Mouse (Mus musculus) lung, embryonic 16.5 days (tissue): ENCODE results near the gene Itfg2. TPM values are rescaled to one million over a fixed set of nuclear protein-coding genes. Genes with fewer than 3 reads are reported as not detected.

Experiments used
- ATAC-seq: fragments of 200-750 bp; cut with Nextera tagmentation; 2 replicates; pipeline ENCODE4 v1.8.0; 2017; ENCODE audit warnings: low read depth, mild to moderate bottlenecking, moderate library complexity
- H3K27ac ChIP-seq: fragments of 300-500 bp; sonication (generic); 2 replicates; pipeline ENCODE4 v1.5.1; 2014; ENCODE audit warnings: mild to moderate bottlenecking, control low read depth, low read length
- H3K27me3 ChIP-seq: fragments of 300-500 bp; sonication (generic); 2 replicates; pipeline ENCODE4 v1.6.1; 2014; ENCODE audit warnings: low read depth, low read length, mixed read lengths; ENCODE audit not compliant: control insufficient read depth, insufficient read depth
- H3K36me3 ChIP-seq: fragments of 300-500 bp; sonication (generic); 2 replicates; pipeline ENCODE4 v1.6.1; 2014; ENCODE audit warnings: low read length; ENCODE audit not compliant: control insufficient read depth, insufficient read depth
- H3K4me1 ChIP-seq: fragments of 300-500 bp; sonication (generic); replicated peaks from 2 replicates; pipeline ENCODE4 v1.6.1; 2014; ENCODE audit warnings: low read length, mixed read lengths; ENCODE audit not compliant: control insufficient read depth, insufficient read depth
- H3K4me2 ChIP-seq: fragments of 300-500 bp; sonication (generic); 2 replicates; pipeline ENCODE4 v1.6.1; 2014; ENCODE audit warnings: low read depth, low read length, control low read depth
- H3K4me3 ChIP-seq: fragments of 300-500 bp; sonication (generic); 2 replicates; pipeline ENCODE4 v1.5.1; 2014; ENCODE audit warnings: mild to moderate bottlenecking, low read length, control low read depth
- H3K9ac ChIP-seq: fragments of 300-500 bp; sonication (generic); 2 replicates; pipeline ENCODE4 v1.6.1; 2014; ENCODE audit warnings: low read length, control low read depth
- H3K9me3 ChIP-seq: fragments of 300-500 bp; sonication (generic); 2 replicates; pipeline ENCODE4 v1.6.1; 2016; ENCODE audit warnings: low read length; ENCODE audit not compliant: control insufficient read depth
- WGBS: fragments of 180-500 bp; shearing (Covaris S2); extraction: QIAGEN DNeasy Blood & Tissue Kit; methylation state at CpG from one replicate; pipeline ENCODE4 v1.1.7; 2014; 5-methylcytosine and 5-hydroxymethylcytosine counted together
- polyA plus RNA-seq: library from polyadenylated mRNA; unstranded; fragments of >200 nt; fragmentation: Nextera tagmentation; extraction: Ambion mirVana; gene quantifications from 2 replicates; pipeline ENCODE4 v1.2.1, GENCODE M21; 2015

Gene Itfg2
- polyA plus RNA-seq, 1 experiment from 2014 or later = 32.2 TPM

DNA sequence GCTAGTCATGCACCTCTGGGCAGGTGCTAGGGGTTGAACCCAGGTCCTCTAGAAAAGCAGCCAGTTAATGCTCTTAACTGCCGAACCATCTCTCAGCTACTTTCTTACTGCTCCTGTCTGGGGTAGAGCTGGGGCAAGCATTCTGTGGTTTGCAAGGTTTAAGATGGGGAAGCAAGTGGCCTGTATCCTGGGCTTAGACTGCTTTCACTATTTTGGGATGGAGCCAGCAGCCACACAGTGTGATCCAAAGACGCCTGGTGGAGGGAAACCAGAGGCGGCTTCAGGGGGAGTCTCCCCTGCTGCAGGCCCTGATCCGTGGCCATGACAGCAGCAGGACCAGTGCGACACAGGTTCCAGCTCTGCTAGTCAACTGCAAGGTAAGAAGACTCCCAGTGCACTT is 20.0 kb downstream of the Itfg2 start:
- WGBS = 53% methylated on average over 5 of the region's 5 CpGs
- no peak overlapping the region for H3K9ac ChIP-seq
- ATAC-seq = no peak

DNA sequence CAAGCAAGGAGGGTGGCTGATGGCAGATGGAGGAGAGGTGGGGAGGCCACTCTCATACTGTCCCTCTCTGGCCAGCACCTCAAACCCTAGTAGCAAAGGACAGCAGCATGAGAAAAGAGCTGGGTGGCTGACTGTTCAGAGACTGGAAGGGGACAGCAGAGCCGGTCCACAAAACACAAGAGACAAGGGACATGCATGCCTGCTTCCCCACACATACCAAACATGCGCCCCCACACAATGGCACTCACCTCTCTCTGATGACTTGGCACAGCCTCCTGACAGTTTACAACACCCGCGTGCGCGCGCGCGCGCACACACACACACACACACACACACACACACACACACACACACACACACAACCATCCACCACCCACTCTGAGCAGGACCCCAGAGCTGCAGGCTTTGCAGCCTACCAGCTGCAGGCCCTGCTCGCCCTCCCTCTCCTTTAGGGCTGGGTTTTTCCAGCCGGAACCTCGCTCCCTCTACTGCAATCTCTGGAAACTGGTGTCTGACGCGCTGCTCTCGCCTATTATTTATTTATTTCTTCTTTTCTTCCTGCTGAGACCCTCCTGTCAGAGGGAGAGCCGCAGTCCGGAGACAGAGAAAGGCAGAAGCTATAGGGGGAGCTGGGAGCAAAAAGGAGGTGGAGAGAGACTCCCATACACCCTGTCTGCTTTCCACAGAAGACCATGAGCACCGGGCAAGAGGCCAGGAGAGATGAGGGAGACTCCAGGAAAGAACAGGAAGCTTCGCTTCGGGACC is 25.1 kb downstream of the Itfg2 start:
- Histone ChIP-seq H3K9me3 (no peaks in the 10 kb centered on the region), H3K36me3 (no peaks in the 10 kb centered on the region), H3K9ac (peak overlapping the region; percentile 53), H3K4me2 (peak overlapping the region; percentile 62), H3K27ac (no peak overlapping the region), H3K4me3 (peak overlapping the region; percentile 39), H3K4me1 (peaks cover 2% of the 10 kb centered on the region; the same call in 1 of the 2 replicates), H3K27me3 (no peaks in the 10 kb centered on the region)
- peak; percentile 77 for ATAC-seq
- WGBS = 31% methylated on average over 21 of the region's 21 CpGs

More for the DNA sequence above, 20.0 kb downstream of the Itfg2 start:
- Histone ChIP-seq H3K4me3 (no peak overlapping the region), H3K4me1 (no peaks in the 10 kb centered on the region; the same call in 1 of the 2 replicates), H3K4me2 (no peak overlapping the region), H3K9me3 (no peaks in the 10 kb centered on the region), H3K36me3 (peaks cover 15% of the 10 kb centered on the region), H3K27ac (no peak overlapping the region), H3K27me3 (no peaks in the 10 kb centered on the region)

DNA sequence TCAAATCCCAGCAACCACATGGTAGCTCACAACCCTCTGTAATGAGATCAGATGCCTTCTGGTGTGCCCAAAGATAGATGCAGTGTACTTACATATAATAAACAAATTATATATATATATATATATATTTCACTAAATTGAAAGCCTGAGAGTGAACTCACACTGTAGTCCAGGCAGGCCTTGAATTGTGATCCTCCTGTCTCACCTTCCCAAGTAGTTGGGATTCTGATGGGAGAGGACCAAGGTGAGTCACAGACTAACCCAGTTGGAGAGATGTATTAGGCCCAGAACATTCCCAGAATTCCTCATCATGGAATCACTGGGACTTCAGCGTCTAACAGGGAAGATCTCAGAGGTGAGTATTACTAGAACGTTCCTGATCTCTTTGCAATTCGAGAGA is 25.7 kb downstream of the Itfg2 start, which contains the start of gene Nrip2:
TSS of gene Nrip2 (plus strand) at position 301 of the 400 bp plus-strand sequence.
- Histone ChIP-seq H3K4me3 (peak within 1 kb of the TSS; percentile 39), H3K36me3 (no peaks in the 10 kb centered on the region), H3K27me3 (no peaks in the 10 kb centered on the region), H3K27ac (no peak within 1 kb of the TSS), H3K9me3 (no peaks in the 10 kb centered on the region), H3K4me2 (peak within 1 kb of the TSS; percentile 62), H3K9ac (peak within 1 kb of the TSS; percentile 53), H3K4me1 (peaks cover 2% of the 10 kb centered on the region; the same call in 1 of the 2 replicates)
- ATAC-seq = no peak
- WGBS = 55% methylated on average over 3 of the region's 3 CpGs

DNA sequence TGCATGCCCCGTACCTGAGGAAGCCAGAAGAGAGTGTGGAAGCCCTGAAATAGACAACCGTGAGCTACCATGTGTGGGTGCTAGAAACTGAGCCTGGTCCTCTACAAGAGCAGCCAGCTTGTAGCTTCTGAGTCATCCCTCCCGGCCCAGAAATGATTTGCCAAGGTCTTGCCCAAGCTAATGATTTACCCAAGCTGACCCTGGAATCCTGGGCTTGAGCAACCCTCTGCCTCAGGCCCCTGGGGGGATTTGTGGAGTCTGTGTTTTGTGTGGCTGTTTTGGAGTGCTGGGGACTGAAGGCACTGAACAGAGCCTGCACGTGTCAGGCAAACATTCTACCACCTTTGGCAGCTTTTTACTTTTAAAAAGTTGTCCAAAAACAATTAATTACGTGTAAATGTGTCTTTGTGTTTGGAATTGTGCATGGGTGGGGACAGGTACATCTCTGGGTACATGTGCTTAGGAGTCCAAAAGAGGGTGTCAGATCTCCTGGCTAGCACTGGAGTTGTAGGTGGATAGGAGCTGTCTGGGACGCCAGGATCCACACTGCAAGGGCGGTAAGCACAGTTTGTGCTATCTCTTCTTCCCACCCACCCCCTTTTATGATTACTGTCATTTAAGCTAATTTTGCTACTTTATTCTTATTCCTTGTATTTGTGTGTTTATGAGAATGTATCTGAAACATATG is 27.0 kb downstream of the Itfg2 start:
- ATAC-seq = no peak
- no peaks in the 10 kb centered on the region for H3K27me3 ChIP-seq
- H3K4me2 ChIP-seq = no peak overlapping the region
- peaks cover 2% of the 10 kb centered on the region; the same call in 1 of the 2 replicates for H3K4me1 ChIP-seq
- H3K4me3 ChIP-seq = no peak overlapping the region
- H3K27ac ChIP-seq = no peak overlapping the region
- H3K36me3 ChIP-seq = no peaks in the 10 kb centered on the region
- 73% methylated on average over 7 of the region's 7 CpGs for WGBS
- H3K9ac ChIP-seq = no peak overlapping the region
- no peaks in the 10 kb centered on the region for H3K9me3 ChIP-seq

DNA sequence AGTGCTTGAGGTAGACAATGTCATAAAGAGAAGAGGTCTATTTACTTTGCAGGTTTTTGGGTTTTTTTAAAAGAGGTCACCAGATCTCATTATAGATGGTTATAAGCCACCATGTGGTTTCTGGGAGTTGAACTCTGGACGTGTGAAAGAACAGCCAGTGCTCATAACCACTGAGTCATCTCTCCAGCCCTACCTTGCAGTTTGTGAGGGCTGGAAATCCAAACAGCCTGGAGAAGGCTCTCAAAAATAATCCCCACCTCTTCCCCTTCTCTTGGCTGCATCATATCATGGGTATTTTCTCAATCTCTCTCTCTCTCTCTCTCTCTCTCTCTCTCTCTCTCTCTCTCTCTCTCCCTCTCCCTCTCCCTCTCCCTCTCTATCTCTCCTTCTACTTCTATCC is 34.0 kb downstream of the Itfg2 start:
- Histone ChIP-seq H3K4me1 (no peaks in the 10 kb centered on the region), H3K36me3 (no peaks in the 10 kb centered on the region), H3K27ac (no peak overlapping the region), H3K9ac (no peak overlapping the region), H3K4me3 (no peak overlapping the region), H3K9me3 (no peaks in the 10 kb centered on the region), H3K27me3 (no peaks in the 10 kb centered on the region), H3K4me2 (no peak overlapping the region)
- WGBS = 57% methylated on average over 1 of the region's 1 CpGs
- ATAC-seq = no peak

DNA sequence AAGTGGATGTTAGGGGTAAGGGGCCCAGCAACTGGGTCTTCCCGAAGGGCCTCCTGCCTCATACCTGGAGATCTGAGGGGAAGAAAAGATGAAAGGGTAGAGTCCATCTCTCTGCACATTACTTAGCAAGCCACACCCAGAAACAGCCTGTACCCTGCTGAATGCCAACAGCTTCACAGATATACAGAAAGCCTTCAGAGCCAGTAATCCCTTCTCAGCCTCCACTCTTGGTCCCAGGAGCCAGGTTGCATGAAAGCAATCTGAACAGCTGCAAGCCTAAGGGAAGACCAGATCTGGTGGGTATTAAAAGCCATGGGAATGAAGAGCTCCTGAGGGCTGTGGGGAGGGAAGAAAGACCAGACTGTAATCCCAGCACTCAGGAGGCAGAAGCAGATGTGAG is 35.5 kb downstream of the Itfg2 start:
- Histone ChIP-seq H3K4me3 (no peak overlapping the region), H3K27ac (no peak overlapping the region), H3K9ac (no peak overlapping the region), H3K4me2 (no peak overlapping the region), H3K4me1 (no peaks in the 10 kb centered on the region), H3K36me3 (no peaks in the 10 kb centered on the region), H3K9me3 (no peaks in the 10 kb centered on the region), H3K27me3 (no peaks in the 10 kb centered on the region)
- no peak for ATAC-seq
- 71% methylated on average over 1 of the region's 1 CpGs for WGBS

DNA sequence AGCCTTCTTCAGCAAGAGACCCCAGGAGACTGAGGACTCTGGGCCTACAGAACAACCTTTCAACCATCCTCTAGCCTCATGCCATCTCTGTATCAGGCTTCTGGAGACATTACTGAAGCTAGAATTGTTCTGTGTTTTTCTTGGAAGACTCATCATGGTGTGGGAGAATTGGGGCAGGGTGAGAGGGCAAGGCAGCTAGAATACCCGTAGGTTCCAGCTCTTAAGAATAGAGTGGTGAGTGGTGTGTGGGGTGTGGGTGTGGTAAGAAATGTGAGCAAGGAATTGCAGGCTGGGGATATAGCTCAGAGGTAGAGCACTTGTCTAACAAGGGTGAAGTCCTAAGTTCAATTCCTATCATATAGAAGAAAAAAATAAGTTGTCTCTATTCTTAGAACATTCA is 39.7 kb downstream of the Itfg2 start:
- no peaks in the 10 kb centered on the region for H3K36me3 ChIP-seq
- no peak overlapping the region for H3K9ac ChIP-seq
- no peak overlapping the region for H3K4me3 ChIP-seq
- no peak overlapping the region for H3K27ac ChIP-seq
- no peaks in the 10 kb centered on the region for H3K9me3 ChIP-seq
- H3K27me3 ChIP-seq = no peaks in the 10 kb centered on the region
- H3K4me1 ChIP-seq = no peaks in the 10 kb centered on the region
- H3K4me2 ChIP-seq = no peak overlapping the region
- 48% methylated on average over 1 of the region's 1 CpGs for WGBS
- ATAC-seq = no peak

DNA sequence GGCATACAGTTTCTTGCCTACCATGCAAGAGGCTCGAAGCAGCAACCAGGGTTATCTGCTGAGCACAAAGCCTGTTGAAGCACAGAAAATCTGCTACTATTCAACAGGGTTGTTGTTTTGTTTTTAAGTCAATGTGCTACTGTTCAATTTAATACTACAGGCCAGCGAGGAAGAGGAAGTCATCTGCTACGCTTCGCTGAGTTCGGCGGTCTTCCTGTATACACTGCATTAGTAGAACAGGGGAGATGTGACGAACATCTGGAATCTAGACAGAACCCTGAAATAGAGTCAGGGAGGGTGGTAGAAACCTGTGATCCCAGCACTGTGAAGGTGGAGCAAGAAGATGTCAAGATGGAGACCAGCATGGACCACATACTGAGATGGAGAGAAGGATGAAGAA is 41.0 kb downstream of the Itfg2 start:
- Histone ChIP-seq H3K9me3 (no peaks in the 10 kb centered on the region), H3K36me3 (no peaks in the 10 kb centered on the region), H3K9ac (no peak overlapping the region), H3K27me3 (no peaks in the 10 kb centered on the region), H3K4me2 (no peak overlapping the region), H3K27ac (no peak overlapping the region), H3K4me3 (no peak overlapping the region), H3K4me1 (no peaks in the 10 kb centered on the region)
- no peak for ATAC-seq
- 72% methylated on average over 7 of the region's 7 CpGs for WGBS

DNA sequence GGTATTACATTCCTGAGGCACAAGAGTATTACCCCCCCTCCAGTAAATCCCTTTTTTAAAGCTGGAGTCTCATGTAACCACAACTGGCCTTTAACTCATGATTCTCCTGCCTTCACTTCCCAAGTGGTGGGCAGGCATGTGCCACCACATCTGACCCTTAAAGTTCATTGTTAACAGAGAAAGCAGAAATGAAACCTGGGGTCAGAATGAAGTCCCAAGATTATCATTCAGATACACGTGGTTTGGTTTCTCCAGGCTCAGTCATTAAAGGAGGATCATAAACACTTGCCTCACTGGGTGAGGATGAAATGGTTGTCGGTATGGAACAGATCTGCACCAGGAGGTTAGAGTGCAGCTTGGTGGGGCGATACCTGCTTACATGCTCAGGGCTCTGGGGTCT is 43.5 kb downstream of the Itfg2 start:
- WGBS = 57% methylated on average over 3 of the region's 3 CpGs
- no peak for ATAC-seq
- Histone ChIP-seq H3K4me2 (no peak overlapping the region), H3K27me3 (no peaks in the 10 kb centered on the region), H3K4me3 (no peak overlapping the region), H3K9ac (no peak overlapping the region), H3K27ac (no peak overlapping the region), H3K4me1 (no peaks in the 10 kb centered on the region), H3K36me3 (peaks cover 10% of the 10 kb centered on the region), H3K9me3 (no peaks in the 10 kb centered on the region)
